Mouse (Mus musculus): ENCODE measurements around the gene Gtpbp1.

Gene Gtpbp1

DNA sequence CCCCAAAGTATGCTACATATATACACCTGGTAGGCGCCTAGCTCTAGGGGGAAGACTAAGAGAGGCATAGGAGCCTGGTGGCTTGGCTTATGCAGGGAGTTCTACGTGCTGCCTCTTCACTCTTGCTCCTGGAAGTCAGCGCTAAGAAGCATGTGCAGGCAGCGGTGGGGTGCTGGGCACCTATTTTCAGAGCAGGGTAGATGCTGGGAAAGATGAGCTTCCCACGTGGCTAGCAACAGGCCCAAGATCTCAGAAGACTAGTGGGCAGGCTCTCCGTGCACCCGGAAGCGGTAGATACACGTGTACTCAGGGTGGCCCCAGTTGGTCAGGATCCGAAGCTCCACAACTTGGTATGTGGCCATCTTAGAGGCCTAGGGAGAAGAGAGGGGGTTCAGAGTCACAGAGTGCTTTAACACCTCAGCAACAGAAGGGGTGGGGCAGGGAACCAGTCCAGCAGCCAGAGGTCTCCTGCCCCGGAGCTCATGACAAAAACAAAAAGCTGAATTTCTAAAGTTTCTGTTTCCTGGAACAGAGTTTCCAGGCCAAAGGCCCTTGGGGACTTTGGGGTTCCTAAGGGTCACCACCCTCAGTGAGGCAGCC is 34.6 kb downstream of the Gtpbp1 start:
- no peak for DNase-seq (ENCODE audit: low read depth)

DNA sequence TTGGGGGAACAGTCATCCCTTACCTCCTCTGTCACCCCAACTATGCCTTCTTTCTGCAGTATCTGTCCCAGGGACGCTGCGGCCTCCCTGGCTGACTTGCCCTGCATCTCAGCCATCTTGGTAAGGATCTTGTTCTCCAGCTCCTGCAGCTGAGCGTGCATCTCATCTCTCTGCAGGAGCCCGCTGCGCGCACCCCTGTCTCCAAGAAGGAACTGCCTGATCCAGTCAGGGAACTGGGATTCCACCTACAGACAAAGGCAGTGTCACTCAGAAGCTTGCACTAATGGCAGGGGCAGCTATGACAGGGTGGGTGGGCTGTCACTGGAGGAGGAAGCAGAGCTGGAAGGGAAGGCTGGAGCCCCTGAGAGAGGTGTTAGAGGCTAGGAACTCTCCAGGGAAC is 37.2 kb downstream of the Gtpbp1 start:
- DNase-seq (ENCODE audit: low read depth) = no peak

DNA sequence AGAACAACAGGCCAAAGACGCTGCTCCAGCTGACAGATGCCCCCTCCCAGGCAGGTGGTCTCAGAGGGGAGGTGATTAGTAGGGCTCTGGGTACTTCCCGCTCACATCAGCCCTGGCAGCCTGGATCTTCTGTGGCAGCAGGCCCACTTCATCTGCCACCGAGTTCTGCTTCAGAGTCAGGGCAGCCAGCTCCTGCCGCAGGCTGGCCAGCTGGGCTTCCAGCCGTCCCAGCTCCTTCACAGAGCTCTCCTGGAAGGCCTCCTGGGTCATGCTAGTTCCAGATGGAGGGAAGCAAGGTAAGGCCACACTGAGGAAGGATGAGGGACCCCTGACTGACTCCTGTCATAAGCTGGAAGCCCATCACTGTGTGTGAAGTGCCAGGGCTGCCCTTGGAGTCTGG is 37.7 kb downstream of the Gtpbp1 start:
- no peak for DNase-seq (ENCODE audit: low read depth)

DNA sequence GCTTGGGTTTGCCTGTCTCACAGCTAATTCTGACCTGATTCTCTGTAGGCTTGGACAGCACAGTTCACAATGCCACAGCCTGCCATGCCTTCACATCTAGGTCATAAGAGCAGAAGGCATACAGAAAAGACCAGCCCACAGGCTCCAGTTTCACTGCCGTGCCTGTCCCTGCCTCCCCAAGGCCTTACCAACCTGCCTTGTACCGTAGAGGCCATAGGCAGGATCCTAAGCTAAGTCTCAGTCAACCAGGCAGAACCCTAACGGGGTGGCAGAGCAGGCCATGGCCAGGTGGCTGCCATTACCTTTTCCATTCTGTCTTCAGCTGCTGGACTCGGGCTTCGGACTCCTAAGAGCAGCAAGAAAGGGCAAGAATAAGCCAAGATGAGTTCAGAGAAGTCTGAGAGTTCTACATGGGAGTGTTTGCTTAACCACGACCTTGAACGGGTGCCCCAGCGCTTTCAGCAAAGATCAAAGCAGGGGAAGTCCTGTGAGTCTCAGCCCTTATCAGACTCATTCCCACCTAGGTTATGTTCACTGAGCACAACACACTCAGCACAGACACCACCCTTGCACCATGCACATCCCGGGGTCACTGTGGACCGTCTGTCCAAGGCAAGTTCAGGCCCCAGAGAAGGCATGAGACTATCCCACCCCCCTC is 38.2 kb downstream of the Gtpbp1 start:
- DNase-seq (ENCODE audit: low read depth) = no peak

DNA sequence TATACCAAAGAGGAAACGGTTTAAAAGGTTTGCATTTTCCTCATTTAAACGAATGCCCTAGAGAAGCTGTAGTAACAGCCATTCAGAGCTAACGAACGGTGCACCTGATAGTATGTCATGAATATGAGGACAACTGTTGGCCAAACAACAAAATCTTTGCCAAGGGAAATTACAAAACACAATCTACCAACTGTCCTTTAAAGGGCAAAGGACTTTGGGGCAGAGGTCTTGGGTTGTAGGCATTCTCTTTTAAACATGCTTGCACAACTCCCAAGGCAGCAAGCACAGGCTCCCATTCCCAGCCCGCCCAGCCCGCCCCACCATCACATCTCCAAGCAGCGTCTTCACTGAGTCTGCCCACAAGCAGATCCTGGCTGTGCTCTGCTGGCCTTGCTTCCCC is 40.9 kb downstream of the Gtpbp1 start:
- no peak for DNase-seq (ENCODE audit: low read depth)

DNA sequence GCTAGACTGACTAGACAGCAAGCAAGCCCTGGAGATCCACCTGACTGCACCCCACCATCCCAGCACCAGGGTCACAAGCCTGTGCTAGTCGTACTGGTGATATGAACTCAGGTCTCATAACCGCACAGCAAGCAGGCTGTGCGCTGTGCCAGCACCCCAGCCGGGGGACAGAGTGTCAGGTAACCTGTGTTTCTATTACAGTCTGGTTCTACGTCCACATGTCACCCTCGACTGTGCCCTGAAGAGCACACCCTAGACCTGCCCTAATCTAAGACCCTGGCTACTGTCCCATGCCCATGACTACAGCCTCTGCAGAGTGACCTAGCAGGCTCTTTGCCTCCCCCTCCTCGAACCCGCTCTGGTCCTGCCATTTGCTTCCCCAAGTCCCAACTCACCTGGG is 42.5 kb downstream of the Gtpbp1 start:
- DNase-seq (ENCODE audit: low read depth) = no peak

DNA sequence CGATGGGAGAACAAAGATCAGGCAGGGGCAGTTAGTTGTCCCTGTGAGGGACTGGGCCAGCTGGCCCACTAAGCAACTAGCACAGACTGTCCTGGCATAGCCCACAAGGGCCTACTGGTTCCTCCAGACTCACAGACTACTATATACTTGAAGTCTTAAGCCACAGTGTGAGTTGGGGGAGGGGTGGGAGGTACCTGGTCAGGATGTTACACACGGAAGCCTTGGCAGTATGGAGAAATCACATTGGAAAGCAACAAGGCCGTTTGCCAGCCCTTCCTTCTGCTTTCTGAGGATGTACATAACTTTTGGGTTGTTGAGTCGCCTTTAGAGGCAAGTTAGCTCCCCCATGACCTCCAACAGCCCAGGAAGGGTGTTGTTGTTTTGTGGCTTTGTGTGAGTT is 43.0 kb downstream of the Gtpbp1 start:
- DNase-seq (ENCODE audit: low read depth) = no peak

DNA sequence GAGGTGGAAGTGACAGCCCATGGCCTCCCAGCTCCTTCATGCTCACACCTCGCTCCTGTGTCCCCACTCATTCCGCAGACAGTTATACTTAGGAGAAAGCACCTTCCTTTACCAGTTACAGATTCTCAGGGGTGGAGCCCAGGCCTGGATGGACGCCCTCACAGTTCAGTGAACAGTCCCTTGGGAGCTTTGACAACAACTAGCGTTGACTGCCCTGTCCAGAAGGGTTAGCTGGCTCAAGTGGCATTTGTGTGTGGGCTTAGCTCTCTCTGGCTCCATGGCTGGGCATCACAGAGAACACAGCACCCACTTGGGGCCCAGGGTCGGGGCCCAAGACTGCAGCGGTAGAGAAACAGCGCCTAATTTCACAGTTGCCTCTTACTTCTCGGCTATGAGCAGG is 43.7 kb downstream of the Gtpbp1 start:
- DNase-seq (ENCODE audit: low read depth) = no peak

DNA sequence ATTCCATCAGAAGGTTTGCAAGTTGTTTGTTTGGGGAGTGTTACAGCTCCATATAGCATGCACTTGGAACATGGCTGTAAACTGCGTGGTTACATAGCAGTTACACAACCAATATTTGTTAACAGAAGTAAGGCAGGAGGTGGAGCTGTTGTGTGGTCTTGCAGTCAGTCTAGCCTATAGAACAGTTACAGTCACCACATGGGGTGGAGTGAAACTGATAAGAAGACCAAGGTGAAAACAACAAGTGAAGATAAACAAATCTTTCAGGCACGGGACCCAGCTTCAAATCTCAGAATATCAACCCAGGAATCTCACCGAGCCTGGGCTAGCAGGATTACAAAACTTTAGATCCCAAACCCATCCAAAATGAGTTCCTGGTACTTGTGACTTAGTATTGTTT is 50.1 kb downstream of the Gtpbp1 start:
- DNase-seq (ENCODE audit: low read depth) = no peak

DNA sequence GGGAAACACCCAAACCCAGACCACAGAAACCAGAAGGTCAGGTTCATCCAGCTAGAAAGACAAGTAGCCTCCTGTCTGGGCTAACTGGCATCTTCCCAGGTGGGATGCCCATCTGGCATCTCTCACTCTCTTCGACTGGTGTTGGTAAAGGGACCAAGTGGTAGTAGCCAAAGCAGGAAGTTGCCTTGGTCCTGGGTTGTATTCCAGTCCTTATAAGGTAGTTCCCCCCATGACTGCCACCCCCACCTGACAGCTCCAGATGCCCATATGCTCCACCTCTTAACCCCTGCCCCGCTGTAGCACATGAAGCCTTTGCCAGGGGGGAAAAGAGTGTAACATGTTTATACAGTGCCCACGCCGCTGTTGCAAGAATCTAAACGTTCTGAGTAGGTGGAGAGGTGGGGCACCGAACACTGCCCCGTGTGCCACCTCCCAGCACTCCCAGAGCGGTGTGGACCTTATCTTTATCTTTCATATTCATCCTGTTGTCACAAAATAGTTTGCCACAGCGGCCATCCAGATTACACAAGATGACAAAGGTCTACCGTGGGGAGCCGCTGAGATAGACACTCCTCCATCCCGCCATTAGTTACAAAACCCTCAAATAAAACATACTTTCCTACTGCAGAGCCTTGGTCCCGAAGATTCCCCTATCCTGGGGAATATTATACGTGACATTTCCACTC is 50.7 kb downstream of the Gtpbp1 start:
- DNase-seq (ENCODE audit: low read depth) = no peak

DNA sequence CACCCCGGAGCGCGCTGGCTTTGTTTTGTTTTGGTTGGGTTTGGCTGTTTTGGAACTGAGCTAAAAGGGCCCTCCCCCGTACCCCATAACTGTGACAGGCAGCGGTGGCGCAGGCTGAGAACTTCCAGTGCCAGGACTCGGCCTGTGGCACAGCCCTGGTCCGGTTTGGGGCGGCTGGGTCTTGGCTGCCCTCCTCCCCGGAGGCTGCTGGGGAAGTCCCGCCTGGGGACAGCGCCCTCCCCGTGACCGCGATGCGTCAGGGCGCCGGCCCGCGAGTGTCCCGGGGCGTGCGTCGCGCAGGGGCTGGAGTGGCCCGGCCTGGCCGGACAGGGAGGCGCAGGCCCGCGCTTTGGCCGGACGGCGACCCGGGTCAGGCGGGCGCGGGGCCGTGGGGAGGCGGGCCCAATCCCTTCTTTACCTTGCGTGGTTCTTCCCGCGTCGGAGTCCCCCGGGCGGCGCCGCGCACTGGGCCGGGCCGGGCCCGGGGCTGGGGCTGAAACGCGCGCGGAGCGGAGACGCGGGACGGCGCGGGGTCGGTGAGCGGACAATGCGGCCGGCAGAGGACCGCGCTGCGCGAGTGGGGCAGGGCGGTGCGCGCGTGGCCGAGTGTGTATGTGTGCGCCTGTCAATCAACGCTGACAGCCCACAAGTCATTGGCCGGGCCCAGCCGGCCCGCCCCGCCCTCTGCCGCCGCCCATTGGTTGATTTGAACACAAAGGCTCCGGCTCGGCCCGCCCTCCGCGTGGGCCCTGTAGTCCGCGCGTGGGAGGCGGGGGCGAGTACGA is 51.5 kb downstream of the Gtpbp1 start, which contains the start of gene Sun2:
TSS of gene Sun2 (minus strand) at position 616 of the 785 bp plus-strand sequence.
- DNase-seq (ENCODE audit: low read depth) = peak; percentile 66

DNA sequence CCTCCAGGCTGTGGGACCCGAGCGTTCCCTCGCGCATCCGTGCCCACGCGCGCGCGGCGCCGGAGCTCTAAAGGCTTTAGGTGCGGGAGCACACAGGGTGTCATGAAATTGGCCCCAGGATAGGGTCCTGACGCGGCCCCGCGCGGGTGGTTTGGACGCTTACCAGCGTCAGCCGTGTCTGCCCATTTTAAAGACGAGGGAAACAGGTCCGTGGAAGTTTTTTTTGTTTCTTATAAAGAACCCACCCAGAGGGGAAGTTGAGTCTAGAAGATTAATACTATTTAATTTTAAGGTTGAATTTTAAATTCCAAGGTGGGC is 52.0 kb downstream of the Gtpbp1 start:
- no peak for DNase-seq (ENCODE audit: low read depth)

DNA sequence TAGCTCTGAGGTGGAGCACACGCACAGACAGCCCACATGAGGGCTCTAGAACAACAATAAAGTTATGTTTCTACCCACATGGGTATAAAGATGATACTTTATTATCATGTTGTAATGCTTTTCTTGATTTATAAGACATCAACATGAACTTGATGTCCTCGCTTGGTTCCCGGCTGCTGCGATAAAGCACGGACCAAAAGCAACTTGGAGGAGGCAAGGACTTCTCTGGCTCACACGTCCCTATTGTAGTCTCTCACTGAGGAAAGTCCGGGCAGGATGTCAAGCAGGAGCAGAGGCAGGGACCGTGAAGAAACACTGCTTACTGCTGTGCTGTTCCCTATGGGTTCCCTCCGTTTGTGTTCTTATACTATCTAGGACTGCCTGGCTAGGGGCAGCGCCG is 53.4 kb downstream of the Gtpbp1 start:
- DNase-seq (ENCODE audit: low read depth) = no peak

DNA sequence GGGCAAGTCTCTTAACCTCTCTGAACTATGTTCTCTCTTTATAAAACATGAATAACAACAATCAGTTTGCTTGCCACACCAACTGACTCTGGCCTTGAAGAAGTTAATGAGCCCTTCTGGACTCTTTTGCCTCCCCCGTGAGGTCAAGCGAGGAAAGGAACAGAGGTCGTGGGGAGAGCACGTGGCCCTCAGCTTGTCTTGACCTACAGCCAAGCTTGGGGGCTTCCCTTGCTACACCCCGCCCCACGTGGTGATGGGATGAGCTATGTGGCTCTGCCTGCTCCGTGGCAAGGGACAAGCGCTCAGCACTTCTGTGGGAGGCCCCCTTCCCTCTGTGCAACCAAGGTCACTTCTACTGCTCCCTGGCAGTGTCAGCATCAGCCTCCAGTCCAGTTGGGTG is 54.1 kb downstream of the Gtpbp1 start:
- no peak for DNase-seq (ENCODE audit: low read depth)

DNA sequence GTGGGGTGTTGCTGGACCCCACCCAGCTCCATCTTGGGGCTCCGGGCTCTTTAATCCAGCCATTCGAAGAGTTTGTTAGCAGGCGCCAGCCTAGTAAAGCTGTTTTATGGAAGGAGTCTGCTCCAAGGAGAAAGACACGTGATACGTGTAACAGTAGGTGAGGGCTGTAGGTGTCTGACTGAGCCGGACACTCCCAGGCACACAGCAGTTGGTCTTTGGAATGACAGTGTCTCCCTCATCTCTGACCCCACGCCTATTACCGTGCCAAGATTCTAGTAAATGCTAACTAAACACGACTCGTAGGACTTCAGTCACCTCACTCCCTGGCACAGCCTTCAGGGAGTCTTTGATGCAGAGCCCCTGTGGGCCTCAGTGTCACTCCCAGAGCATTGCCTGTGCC is 54.7 kb downstream of the Gtpbp1 start:
- no peak for DNase-seq (ENCODE audit: low read depth)

DNA sequence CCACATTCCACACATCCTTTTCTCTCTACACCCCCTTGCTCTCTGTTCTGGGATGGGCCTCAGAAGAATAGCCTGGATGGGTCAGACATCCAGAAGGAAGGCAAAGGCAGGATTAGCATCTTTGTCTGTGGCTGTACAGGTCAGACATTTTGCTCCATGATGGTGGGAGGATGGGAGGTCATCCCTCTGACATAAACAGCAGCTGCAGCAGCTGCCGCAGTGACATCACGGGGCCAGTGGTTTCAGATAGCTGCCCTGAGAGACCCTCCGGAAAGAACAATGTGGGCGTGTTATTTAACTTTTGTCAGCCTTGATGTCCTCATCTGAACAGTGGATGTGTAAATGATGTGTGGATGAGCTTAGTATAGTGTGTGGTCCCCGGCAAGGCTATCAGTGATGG is 55.2 kb downstream of the Gtpbp1 start:
- DNase-seq (ENCODE audit: low read depth) = no peak

DNA sequence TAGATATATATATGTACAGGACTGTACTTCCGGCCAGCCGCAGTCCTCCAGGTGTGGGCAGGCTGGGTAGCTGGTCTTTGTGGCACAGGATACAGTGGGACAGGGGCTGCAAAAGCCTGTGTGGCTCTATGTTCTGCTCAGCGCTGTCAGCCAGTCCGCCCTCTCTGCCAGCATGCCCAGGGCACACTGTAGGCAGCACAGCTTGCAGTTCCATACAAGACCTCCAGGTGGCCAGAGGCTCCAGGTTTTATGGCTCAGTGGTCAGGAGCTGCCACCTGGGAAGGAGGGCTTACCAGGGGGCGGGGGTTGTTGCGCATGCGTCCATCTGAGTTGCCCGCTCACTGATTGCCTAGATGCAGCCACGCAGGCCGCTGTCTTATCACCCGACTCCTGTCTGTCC is 57.4 kb downstream of the Gtpbp1 start:
- no peak for DNase-seq (ENCODE audit: low read depth)

DNA sequence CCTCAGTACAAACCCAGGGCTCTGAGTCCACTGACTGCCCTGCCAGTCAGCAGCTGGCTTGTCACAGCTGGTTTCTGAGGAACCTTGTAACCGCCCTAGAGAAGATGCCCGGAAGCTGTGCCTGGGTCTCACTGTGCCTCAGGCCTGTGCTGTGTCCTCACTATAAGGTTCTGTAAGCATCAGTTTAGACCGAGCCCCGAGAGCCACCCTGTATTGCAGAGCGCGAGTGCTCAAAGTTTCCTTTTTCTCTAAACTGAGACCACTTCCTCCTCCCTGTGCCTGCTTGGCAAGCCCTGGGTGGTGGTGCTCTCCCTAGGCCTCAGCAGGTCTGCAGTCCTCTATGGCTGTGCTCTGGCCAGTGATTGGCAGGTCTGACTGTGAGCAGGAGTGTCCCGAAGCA is 58.5 kb downstream of the Gtpbp1 start:
- no peak for DNase-seq (ENCODE audit: low read depth)

DNA sequence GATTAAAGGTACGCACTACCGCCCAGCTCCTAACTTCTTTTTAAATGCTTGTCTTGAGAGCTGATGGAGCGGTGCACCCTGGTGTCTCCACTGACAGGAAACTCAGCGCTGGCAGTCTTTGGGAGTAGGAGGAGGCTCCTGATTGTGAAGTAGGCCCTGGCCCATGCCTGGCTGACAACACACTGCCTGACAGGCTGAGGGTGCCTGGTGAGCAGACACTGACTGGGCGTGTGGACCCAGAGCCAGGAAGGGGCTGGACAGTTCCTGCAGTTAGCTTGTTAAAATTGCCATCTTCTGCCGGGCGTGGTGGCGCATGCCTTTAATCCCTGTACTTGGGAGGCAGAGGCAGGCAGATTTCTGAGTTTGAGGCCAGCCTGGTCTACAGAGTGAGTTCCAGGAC is 59.6 kb downstream of the Gtpbp1 start:
- DNase-seq (ENCODE audit: low read depth) = no peak

DNA sequence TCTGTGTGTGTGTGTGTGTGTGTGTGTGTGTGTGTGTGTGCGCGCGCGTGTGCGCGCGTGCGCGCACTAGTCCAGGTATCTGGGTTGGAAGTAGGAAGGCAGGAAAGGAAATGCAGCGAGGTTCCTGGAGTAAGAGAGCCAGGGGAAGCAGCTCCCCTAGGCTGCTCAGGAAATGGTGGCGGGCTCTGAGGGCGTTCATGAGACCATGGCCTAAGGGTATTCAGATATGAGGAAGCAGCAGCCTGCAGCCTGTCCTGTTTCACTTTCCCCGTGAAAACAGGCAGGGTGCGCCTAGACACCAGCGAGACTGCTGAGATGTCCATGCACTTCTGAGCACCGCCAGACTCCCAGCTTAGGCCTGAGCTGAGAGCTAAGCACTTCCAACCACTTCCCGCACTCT is 61.1 kb downstream of the Gtpbp1 start:
- no peak for DNase-seq (ENCODE audit: low read depth)

DNA sequence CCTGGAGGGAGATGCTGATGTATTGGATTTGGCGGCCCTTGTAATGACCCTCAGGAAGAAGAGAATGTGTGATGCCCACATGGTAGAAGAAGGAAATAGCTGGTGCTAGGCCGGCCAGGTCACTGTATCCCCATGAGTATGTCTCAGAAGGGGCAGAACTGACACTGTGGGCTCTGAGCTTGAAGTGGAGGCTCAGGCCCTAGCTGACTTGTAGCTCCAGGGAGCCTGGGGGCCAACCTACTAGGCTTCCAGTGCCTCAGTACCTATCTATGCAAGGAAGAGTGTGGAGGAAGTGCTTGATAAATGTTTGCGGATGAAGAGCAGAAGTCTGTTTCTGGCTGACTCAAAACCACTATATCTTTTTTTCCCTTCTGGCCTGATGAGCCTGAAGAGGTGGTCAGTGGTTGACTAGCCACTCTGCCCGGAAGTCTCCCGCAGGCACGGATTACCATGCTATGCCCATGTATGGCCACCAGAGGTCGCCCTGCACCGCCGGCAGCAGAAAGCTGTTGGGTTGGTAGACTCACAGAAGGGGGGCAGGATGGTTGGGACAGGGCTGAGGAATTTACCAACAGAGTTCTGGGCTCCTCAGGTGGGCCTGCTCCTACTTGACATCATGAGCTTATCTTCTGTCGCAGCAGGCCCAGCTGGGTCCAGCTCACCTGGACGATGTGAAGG is 62.2 kb downstream of the Gtpbp1 start:
- DNase-seq (ENCODE audit: low read depth) = no peak

DNA sequence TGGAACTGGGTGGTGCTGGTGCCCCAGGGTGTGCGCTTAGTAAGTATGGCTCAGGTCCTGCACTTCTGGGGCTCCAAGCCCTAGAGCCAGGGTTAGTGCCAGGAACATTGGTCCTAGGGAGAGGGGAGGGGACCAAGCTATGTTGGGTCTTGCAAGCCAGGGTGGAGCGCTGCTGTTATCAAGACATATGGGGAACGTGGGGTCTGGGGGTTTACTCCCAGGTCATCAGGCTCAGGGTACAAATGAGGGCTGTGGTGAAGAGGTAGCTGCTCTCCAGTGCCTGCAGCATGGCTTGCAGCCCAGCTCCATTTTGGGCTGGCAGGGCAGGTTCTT is 62.7 kb downstream of the Gtpbp1 start:
- DNase-seq (ENCODE audit: low read depth) = no peak

DNA sequence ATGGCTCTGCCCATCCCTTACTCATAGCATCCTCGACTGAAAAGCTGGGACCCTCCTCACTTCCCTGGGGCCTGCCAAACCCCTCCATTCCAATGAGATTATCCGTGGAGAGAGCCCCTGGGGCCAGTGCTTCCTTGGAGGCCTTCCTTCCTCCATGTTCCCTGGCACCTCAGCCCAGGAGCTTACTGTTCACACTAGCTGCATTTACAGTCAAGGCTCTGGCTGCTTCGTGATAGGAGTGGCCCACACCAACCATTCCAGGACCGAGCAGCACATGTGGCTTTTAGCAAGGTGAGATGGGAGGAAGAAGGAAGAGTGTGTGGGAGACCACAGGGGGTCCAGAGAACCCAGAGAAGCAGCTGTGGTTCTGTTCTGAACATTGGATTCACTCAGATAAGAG is 63.2 kb downstream of the Gtpbp1 start:
- DNase-seq (ENCODE audit: low read depth) = no peak

Data from c-Kit-positive CD71-negative TER-119-negative erythroid progenitor cells, embryonic 14.5 days (primary cell).